13 mouse cellular contexts compared by ENCODE assay signal in genomic region chr8:26267569-26267968, GRCm38 (mm10).
"Had no signal": no experiment of that assay in that cellular context is flagged by ENCODE, and none has a peak within 500 bp of the region (broad histone marks: within the 10 kb centered on the region; RNA-seq: fewer than 3 reads in every experiment).

No protein-coding gene starts in this region.

- H3K9ac ChIP-seq: kidney, embryonic 15.5 days; liver, embryonic 14.5 days; midbrain, embryonic 12.5 days; neural tube, embryonic 13.5 days; stomach, embryonic 15.5 days had no signal

- H3K4me3 ChIP-seq: kidney, embryonic 15.5 days; left cerebral cortex, adult 2 months; midbrain, embryonic 12.5 days; neural tube, embryonic 13.5 days; stomach, embryonic 15.5 days had no signal

- H3K27me3 ChIP-seq: midbrain, embryonic 12.5 days; stomach, embryonic 15.5 days had no signal

- H3K4me2 ChIP-seq: kidney, embryonic 15.5 days; midbrain, embryonic 12.5 days; neural tube, embryonic 13.5 days; stomach, embryonic 15.5 days had no signal

- H3K4me1 ChIP-seq: stomach, embryonic 15.5 days had no signal

- DNase-seq: kidney, postnatal 14 days; liver; lung, adult 18-20 months; retina, postnatal 1 day; thymus, adult 2 months; thymus, postnatal 25 days had no signal

- H3K27ac ChIP-seq: kidney, embryonic 15.5 days; left cerebral cortex, adult 2 months; liver, embryonic 14.5 days; midbrain, embryonic 12.5 days; neural tube, embryonic 13.5 days; stomach, embryonic 15.5 days had no signal

- ATAC-seq: midbrain, embryonic 16.5 days had no signal

- H3K9me3 ChIP-seq: kidney, embryonic 15.5 days; midbrain, embryonic 12.5 days; neural tube, embryonic 13.5 days; stomach, embryonic 15.5 days had no signal

- H3K36me3 ChIP-seq: kidney, embryonic 15.5 days; midbrain, embryonic 12.5 days; neural tube, embryonic 13.5 days; stomach, embryonic 15.5 days had no signal
